Mouse (Mus musculus) G1E-ER4 (cell line): ENCODE measurements around the gene Ptk6. TPM values are rescaled to one million over a fixed set of nuclear protein-coding genes. Genes with fewer than 3 reads are reported as not detected.

Experiments
- GATA1 ChIP-seq: IDR thresholded peaks from one replicate; pipeline ENCODE4 v1.8.0; 2012; ENCODE audit warnings: low read length, inconsistent platforms
- polyA plus RNA-seq: library from polyadenylated mRNA; stranded (reverse); fragments of >175 nt; gene quantifications from 2 replicates; pipeline ENCODE4 v1.2.3, GENCODE M21; 2012

Ptk6 gene
- polyA plus RNA-seq: not detected in 2 replicates

DNA sequence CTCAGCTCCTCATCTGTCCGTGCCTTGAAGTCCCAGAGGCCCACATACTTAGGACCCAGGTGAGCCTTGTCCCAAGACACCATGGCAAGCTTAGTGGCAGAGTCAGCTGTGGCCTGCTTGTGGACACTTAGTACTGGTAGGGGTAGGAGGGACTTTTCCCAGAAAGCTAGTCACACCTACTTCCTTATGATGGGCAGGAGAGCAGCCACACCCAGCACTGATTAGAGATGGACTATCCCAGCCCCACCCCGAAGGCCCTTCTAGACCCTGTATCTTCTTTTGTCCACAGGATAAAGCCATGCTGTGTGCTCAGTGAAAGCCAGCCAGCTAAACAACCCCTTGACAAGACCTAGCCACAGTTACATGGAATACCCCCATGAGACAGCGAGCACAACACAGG is at the start of gene Ptk6:
Gene Ptk6 (minus strand): TSS at position 368 of the 400 bp plus-strand sequence.
- TF ChIP-seq GATA1: no peak

DNA sequence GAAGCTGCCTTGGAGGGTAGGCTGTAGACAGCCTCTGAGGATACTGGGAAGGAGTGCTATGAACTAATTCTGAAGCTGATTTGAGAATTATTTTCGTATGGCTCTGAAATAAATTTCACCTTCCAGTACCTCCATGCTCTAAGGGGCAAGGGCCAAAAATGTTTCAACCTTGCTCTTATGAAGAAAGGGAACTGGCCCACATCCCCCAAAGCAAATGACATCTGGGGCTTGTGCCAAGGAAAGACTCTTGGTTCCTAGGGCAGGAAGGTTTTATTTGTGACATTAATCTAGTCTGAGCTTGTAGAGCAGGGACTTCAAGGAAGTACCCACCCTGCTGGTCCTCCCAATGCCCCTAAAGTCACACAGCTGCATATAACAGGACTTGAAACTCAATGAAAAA is 49.3 kb upstream of the Ptk6 start:
- no peak for TF ChIP-seq GATA1

DNA sequence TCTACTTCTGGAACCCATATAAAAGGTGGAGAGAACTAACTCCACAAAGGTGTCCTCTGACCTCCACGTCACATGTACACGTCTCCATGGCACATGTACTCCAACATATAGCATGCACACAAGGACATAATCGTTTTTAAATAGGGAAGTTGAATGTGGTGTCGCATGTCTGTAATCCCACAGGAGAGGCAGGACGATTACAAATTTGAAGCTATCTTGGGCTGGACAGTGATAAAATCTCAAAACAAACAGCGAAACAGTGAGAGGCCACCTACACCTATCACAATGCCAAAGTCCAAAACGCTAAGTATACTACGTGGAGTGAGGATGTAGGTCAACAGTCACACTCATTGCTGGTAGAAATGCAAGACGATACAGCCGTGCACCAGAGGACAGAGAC is 46.6 kb upstream of the Ptk6 start:
- no peak for TF ChIP-seq GATA1

DNA sequence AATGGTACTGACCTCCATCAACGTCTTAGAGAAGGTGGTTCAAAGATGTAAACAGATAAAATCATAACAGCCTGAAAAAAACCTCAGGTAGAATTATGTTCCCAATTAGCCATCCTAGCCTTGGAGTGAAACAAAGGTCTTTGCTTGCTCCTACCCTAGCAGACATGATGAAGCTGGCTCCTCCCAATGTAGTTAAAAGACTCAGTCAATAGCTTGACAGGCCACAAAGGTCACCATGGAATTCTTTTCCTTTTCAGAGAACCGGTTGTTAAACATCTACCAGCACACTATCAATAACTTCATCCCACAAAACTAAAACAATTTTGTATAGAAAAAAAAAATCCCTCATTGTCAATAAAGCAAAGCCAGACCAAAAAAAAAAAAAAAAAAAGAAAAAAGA is 42.4 kb upstream of the Ptk6 start:
- no peak for TF ChIP-seq GATA1

DNA sequence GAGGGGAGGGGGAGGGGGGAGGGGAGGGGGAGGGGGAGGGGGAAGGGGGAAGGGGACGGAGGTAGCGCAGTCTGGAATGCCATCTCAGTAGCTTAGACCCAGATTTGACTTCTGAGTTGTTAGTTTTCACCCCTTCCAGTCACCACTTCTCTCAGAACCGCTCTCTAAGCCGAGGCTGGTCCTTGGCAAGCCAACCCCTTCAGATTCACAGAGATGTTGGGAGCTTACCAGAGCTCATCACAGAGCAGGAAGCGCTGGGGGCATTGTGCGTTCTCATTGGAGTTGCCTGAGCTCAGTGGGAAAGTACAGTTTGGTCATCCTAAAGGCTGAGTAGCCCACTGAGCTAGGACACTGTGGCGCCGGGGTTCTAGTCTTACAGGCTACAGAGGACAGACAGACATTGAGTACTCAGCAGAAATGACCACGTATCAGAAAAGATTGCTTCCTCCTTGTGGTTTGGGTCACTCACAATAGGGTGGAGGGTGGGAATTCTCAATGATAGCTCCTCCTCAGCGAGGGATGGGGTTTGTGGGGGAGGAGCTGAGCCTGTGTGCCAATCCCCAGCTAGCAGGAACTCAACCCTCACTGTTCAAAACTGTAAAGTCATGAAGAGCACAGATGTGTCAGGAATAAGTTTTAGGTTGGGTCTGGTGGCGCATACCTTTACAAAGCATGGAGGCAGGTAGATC is 41.3 kb upstream of the Ptk6 start:
- no peak for TF ChIP-seq GATA1

DNA sequence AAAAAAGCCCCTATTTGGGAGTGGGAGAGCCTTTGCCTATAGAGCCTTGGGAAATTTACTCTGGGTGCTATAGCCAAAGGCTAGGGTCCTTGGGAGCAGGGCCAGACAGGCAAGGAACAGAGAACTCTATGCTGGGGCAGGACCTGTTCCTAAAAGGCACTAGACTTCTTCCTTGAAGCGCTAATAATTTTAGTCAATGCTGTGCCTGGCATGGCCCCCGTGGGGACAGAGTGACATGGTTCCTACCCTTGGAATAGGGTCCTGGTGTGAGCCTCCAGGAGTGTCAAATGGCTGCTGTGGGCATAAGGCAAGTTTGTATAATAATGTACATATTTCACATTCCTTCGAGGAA is 39.7 kb upstream of the Ptk6 start:
- no peak for TF ChIP-seq GATA1

DNA sequence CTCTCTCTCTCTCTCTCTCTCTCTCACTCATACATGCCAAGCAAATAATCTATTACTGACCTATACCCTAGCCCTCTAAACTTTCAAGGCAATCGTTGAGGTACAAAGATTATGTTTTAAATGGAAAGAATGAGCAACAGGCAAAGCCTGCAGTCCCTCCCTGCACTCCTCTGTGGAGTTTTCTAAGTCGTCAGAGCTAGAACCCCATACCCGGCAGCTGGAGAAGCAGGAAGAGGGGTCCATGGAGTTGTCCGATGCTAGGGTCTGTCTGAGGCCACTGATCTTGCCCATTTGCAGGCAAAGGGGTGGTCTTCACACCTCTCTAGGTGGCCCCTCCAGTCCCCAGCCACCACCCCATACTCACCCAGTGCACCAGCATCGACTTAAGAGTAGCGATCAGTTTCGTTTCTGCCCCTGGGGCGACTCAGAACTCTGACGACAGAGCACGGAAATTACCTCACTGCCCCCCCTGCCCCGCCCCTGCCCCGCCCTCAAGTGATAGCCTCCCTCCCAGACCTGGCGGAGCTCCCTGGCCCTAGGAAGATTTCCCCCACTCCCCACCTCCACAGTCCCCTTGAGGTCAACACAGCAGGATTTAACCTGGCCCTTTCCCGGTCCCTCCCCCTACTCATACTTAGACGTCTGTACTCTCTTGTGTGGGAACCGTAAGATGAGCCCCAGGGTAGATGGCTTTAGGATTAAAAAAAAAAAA is 39.2 kb upstream of the Ptk6 start, which contains the start of gene Helz2:
Gene Helz2 (minus strand): TSS at position 426 of the 712 bp plus-strand sequence.
- TF ChIP-seq GATA1: no peak

DNA sequence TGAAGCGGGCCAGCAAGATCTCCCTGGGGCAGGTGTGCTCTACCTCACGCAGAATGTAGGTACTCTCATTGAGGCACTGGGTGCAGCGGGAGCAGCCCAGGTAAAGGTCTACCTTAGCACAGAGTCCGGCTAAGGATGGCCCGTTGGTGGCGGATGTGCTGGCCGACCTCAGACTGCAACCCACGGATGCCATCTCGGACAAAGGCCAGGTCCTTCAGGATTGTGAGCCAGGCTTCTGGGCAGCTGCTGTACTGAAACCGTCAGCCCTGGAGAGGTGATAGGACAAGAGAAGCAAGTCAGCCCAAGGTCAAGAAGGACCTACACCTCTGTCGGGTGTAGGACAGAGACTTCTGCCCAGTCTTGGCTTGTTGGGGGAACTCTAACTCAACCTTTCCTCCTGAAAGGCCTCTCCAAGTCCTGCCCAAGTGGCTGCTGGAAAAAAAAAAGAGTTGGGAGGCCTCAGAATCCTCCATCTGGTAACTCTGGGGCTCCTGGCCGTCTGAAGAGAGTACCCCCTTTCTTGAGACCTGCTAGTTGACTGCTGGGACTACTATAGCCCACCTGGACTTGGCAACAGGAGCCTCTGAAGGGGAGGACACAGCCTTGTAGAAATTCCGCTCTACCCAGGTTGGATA is 38.3 kb upstream of the Ptk6 start:
- TF ChIP-seq GATA1: no peak

DNA sequence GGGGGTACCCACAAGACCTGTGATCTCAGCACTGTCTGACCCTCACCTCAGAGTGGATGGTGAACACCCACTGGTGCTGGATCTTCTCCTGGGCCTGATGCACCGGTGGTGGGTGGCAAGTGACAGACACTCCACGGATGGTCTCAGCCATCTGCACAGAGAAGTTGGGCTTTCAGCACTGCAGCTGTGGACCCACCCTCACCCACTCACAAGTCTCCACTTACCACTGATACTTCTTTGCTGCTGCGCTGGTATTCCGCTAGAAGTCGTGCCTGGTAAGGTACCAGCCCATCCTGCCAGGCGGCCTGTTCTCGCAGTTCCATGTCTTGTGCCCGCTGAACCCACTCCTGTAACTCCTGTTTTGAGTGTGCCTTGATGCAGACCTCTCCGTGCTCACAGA is 36.7 kb upstream of the Ptk6 start:
- no peak for TF ChIP-seq GATA1

DNA sequence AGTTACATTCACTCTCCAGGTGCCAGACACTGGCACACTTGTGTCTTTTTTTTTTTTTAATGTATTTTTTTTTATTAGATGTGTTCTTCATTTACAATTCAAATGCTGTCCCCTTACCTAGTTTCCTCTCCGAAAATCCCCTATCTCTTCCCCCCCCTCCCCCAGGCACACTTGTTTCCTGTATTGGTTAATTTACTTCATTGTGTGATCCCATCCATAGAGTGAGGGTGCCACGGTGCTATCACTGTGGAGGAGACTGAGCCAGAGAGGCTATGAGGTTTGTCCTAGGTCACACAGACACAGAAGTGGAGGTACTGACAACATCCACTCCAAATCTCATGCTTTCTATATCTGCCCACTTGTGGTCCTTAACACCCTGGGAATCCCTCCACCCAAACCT is 36.3 kb upstream of the Ptk6 start:
- no peak for TF ChIP-seq GATA1

DNA sequence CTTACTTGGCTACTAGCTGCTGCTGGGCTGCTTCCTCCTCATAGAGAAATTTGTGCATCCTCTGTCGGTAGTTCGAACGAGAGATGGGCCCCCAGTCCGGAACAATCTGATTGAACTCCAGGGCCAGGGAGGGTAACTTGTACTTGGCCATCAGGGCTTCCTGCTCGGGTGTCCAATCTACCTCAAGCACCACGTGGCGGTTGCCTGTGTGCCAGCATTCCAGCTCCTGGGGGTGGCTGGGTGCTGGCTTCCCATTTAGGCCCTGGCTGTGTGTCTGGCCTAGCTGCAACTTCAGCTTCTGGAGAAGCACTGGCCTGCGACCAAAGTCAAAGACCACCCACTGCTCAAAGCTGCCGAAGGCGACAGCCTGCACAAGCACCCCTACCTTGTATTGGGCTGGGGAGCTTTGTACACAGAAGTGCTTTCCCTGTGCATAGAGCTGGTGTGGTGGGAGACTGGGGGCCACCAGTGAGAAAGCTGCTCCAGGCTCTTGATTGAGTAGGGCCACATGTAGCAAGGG is 35.6 kb upstream of the Ptk6 start:
- TF ChIP-seq GATA1: no peak

DNA sequence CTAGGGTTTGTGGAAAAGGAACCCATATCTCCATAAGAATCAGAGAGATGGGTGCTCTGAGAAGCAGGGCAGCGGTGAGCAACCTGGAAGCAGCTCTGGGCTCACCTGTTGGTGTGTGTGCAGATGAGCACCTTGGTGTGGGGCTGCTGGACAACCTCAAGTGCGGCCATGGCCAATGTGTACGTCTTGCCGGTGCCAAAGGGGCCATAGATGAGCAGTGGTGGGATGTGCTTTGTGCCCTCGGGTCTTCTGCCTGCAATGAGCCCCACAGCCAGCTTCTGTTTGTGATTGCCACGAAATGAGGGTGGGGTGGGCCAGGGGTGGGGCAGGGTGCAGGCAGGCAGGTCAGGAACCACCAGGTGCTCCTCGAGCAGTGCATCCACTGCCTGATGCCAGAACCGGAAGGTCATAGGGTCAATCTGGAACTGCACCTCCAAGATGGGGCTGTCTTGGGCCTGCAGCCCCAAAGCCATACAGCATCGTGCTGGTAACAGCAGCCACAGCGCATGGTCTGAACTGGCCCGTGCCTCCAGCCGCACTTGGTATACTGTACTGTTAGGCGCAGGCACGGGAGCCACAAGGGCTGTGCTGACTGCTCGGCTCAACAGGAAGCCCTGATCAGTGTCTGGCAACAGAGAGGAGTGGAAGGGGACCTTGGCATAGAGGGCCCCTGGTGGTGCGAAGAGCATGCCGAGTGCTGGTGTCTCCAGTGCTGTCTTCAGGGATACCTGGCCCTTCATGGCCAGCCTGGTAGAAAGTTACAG is 34.8 kb upstream of the Ptk6 start:
- no peak for TF ChIP-seq GATA1

DNA sequence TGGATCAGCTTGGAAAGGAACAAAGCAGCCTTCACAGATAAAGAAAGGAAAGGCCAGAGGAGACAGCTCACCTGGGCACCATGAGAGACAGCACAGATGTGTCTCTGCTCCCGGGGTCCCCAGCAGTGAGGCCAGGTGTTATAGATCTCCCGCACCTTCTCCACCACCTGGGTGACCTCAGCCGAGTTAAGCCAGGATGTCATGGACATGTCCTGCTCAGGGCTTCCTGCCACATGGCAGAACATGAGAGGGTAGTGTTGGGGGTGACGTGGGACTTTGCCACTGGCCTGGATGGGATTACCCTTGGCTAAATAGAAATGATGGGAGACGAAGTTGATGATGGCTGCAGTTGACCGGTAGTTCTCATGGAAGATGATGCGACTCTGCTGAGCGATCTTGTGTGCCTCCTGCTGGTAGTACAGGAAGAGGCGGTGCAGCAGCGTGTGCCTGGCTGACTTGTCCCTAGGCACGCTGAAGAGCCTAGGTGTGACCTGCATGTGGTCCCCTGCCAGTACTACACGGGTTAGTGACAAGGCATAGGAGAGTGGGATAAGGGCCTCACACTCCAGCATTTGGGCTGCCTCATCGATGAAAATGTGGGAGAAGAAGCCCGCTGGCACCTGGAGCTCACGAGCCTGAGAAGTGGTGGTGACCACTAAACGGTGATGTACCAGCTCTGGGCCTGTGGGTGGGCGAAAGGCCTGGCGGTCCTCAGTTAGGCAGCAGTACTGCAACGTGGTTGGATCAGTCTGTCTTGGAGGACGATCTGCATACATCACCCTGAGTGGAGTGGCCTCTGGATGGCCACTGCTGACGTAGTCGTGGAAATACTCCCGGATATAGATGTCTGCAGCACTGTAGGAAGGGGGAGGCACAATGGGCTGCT is 33.3 kb upstream of the Ptk6 start:
- TF ChIP-seq GATA1: no peak

DNA sequence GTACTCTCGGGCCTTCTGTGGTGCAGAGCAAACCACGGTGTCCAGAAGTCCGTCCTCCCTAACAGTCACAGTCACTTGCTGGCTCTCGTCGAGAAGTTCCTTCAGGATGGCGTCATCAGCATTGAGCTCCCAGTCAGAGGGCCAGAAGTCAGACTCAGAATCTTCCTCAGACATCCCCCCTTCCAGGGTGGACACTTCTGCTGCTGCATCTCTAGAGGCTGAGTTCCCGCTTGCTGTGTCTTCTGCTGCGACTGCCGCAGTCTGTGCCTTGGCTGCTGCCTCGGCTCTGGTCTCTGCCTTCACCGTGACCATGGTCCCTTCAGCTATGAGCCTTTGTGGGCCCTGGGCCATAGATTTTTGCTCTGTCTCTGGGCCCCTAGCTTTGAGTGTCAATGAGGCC is 32.1 kb upstream of the Ptk6 start:
- TF ChIP-seq GATA1: no peak

DNA sequence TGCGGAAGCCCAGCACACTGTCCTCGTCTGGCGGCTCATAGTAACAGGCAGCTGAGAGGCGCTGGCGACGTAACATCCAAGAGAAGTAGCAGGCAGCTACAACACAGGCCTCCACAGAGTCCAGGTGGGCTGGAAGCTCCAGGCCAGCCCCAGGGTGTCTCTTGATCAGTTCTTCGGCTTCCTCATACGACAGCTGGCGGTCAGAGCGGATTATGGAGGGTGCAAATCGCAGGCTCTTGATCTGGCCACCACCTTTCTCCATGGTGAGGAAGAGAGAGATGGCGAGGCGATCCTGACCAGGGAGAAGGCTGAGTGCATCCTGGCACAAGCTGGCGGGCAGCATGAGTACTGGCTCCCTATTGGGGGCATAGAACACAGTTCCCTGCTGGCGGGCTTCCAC is 30.9 kb upstream of the Ptk6 start:
- no peak for TF ChIP-seq GATA1
